16 mouse cellular contexts compared by ENCODE assay signal in genomic region chr4:78142088-78142766, GRCm38 (mm10).
DNase-seq lines count a peak whose midpoint lies in the region; ATAC-seq lines count a peak whose summit lies in the region.
"Had no signal": no experiment of that assay in that cellular context is flagged by ENCODE, and none has a peak within 500 bp of the region (broad histone marks: within the 10 kb centered on the region; RNA-seq: fewer than 3 reads in every experiment).

No protein-coding gene starts in this region.

- H3K36me3 ChIP-seq in neural tube, embryonic 11.5 days (ENCODE audit: control insufficient read depth, insufficient read depth, low read length), result no peaks in the 10 kb centered on the region
- no peaks in the 10 kb centered on the region for H3K36me3 ChIP-seq in hindbrain, embryonic 14.5 days (replicated peaks; ENCODE audit: control insufficient read depth, insufficient read depth)
- H3K36me3 ChIP-seq in midbrain, embryonic 14.5 days (ENCODE audit: control insufficient read depth, insufficient read depth, low read length), result no peaks in the 10 kb centered on the region
- H3K36me3 ChIP-seq: kidney, embryonic 15.5 days had no signal

- ATAC-seq in neural tube, embryonic 11.5 days (ENCODE audit: insufficient read depth, low FRiP score, low TSS enrichment), result peak; percentile 69
- ATAC-seq in hindbrain, embryonic 14.5 days (ENCODE audit: low FRiP score), result peak; percentile 93
- ATAC-seq in midbrain, embryonic 14.5 days (ENCODE audit: low FRiP score, low TSS enrichment), result peak; percentile 60
- ATAC-seq in inflammation-experienced regulatory T-cells, adult 6 months, result no peak
- ATAC-seq: intestine, embryonic 16.5 days had no signal

- H3K4me1 ChIP-seq in neural tube, embryonic 11.5 days (ENCODE audit: control insufficient read depth, insufficient read depth, low read length), result peaks cover 2% of the 10 kb centered on the region; the same call in 1 of the 2 replicates
- H3K4me1 ChIP-seq in hindbrain, embryonic 14.5 days (replicated peaks; ENCODE audit: control insufficient read depth, insufficient read depth, low read length), result no peaks in the 10 kb centered on the region
- no peaks in the 10 kb centered on the region for H3K4me1 ChIP-seq in midbrain, embryonic 14.5 days (ENCODE audit: control insufficient read depth, insufficient read depth, low read length)
- H3K4me1 ChIP-seq: kidney, embryonic 15.5 days had no signal

- no peak overlapping the region for H3K9ac ChIP-seq in neural tube, embryonic 11.5 days (ENCODE audit: low read length)
- no peak overlapping the region for H3K9ac ChIP-seq in hindbrain, embryonic 14.5 days
- H3K9ac ChIP-seq in midbrain, embryonic 14.5 days (replicated peaks; ENCODE audit: low read length), result no peak overlapping the region
- H3K9ac ChIP-seq: kidney, embryonic 15.5 days had no signal

- no peak overlapping the region for H3K27ac ChIP-seq in neural tube, embryonic 11.5 days (ENCODE audit: low read depth, low read length)
- H3K27ac ChIP-seq in hindbrain, embryonic 14.5 days, result peak overlapping the region; percentile 16; the same call in 1 of the 2 replicates
- no peak overlapping the region for H3K27ac ChIP-seq in midbrain, embryonic 14.5 days (replicated peaks; ENCODE audit: low read depth, low read length)
- H3K27ac ChIP-seq: kidney, embryonic 15.5 days had no signal

- no peak overlapping the region for H3K4me3 ChIP-seq in neural tube, embryonic 11.5 days (ENCODE audit: low read depth, low read length)
- H3K4me3 ChIP-seq in hindbrain, embryonic 14.5 days (replicated peaks; ENCODE audit: low read length), result no peak overlapping the region
- no peak overlapping the region for H3K4me3 ChIP-seq in midbrain, embryonic 14.5 days (replicated peaks; ENCODE audit: low read depth, low read length)
- H3K4me3 ChIP-seq: kidney, embryonic 15.5 days had no signal

- WGBS in neural tube, embryonic 11.5 days, result 71% methylated on average over 3 of the region's 3 CpGs
- WGBS in hindbrain, embryonic 14.5 days, result 38% methylated on average over 3 of the region's 3 CpGs
- 52% methylated on average over 3 of the region's 3 CpGs for WGBS in midbrain, embryonic 14.5 days

- no peak for DNase-seq in neural tube, embryonic 11.5 days (ENCODE audit: low spot score)
- DNase-seq in neural tube, embryonic 10.5 days (ENCODE audit: extremely low spot score, low spot score), result no peak
- peak; percentile 46 for DNase-seq in hindbrain, embryonic 14.5 days (ENCODE audit: low spot score)
- DNase-seq in midbrain, embryonic 14.5 days, result peak; percentile 36
- no peak for DNase-seq in urinary bladder, adult 2 months (ENCODE audit: low spot score)
- DNase-seq in right cerebral cortex, adult 2 months (ENCODE audit: low spot score in 2 of 2), result no peak
- DNase-seq: cerebellum, postnatal 36 days; layer of hippocampus, postnatal 36 days; lung, adult 18-20 months; lung, postnatal 4 days; right cerebral cortex, postnatal 25 days; thymus, postnatal 14 days had no signal

- no peaks in the 10 kb centered on the region for H3K9me3 ChIP-seq in neural tube, embryonic 11.5 days (ENCODE audit: control insufficient read depth, low read length)
- H3K9me3 ChIP-seq in hindbrain, embryonic 14.5 days (ENCODE audit: control insufficient read depth, low read length), result no peaks in the 10 kb centered on the region
- H3K9me3 ChIP-seq in midbrain, embryonic 14.5 days (ENCODE audit: control insufficient read depth, low read length), result no peaks in the 10 kb centered on the region
- H3K9me3 ChIP-seq: kidney, embryonic 15.5 days had no signal

- H3K27me3 ChIP-seq in neural tube, embryonic 11.5 days (ENCODE audit: control insufficient read depth, insufficient read depth, low read length), result no peaks in the 10 kb centered on the region
- no peaks in the 10 kb centered on the region for H3K27me3 ChIP-seq in hindbrain, embryonic 14.5 days (ENCODE audit: control insufficient read depth, insufficient read depth, low read length)
- H3K27me3 ChIP-seq in midbrain, embryonic 14.5 days (ENCODE audit: control insufficient read depth, insufficient read depth, low read length), result no peaks in the 10 kb centered on the region
- H3K27me3 ChIP-seq: kidney, embryonic 15.5 days had no signal

- H3K4me2 ChIP-seq in neural tube, embryonic 11.5 days (ENCODE audit: low read depth), result no peak overlapping the region
- no peak overlapping the region for H3K4me2 ChIP-seq in hindbrain, embryonic 14.5 days (replicated peaks)
- H3K4me2 ChIP-seq in midbrain, embryonic 14.5 days (ENCODE audit: low read length), result no peak overlapping the region
- H3K4me2 ChIP-seq: heart, embryonic 11.5 days; kidney, embryonic 15.5 days had no signal

Comparison
In these comparisons a context has a peak if more than half of its experiments do, and no peak if none do; other contexts are left out.
1. DNase-seq: peak in hindbrain, embryonic 14.5 days (single experiment) and midbrain, embryonic 14.5 days (single experiment); none in neural tube, embryonic 11.5 days (single experiment), neural tube, embryonic 10.5 days (single experiment), urinary bladder, adult 2 months (single experiment) and right cerebral cortex, adult 2 months (0 of 2).